Mouse (Mus musculus) retina, embryonic 14.5 days (tissue): ENCODE measurements around the gene Vmn1r29.
"Not testable (repeated sequence)": the region's sequence is repeated elsewhere in the genome, so short reads cannot be mapped to it uniquely, and the experiment has no call there.

Source experiments
- DNase-seq: peaks from one replicate; pipeline ENCODE4 v3.0.0-alpha.2; 2015; ENCODE audit warnings: low spot score

Vmn1r29 gene

GRCm38 (mm10) chr6:58301249-58301648 is at the start of gene Vmn1r29:
Gene Vmn1r29, plus strand, starts transcription at chr6:58301549.
- DNase-seq: no peak

GRCm38 (mm10) chr6:58261737-58262136 is 39.6 kb upstream of the Vmn1r29 start, which contains the start of gene Vmn1r28:
Gene Vmn1r28, plus strand, starts transcription at chr6:58262037.
- no peak for DNase-seq

GRCm38 (mm10) chr6:58279661-58280060 is 21.7 kb upstream of the Vmn1r29 start:
- DNase-seq: not testable (repeated sequence)

- DNase-seq: no peak
These were observed 9.1 kb upstream of the Vmn1r29 start for GRCm38 (mm10) chr6:58292201-58292600.

GRCm38 (mm10) chr6:58298511-58298910 is 2.8 kb upstream of the Vmn1r29 start:
- not testable (repeated sequence) for DNase-seq

- DNase-seq: not testable (repeated sequence)
These were observed 29.3 kb downstream of the Vmn1r29 start for GRCm38 (mm10) chr6:58330686-58331085.
